Mouse (Mus musculus) hindbrain, embryonic 10.5 days (tissue): ENCODE results near the gene Htatip2. TPM values are rescaled to one million over a fixed set of nuclear protein-coding genes. Genes with fewer than 3 reads are reported as not detected.

Source experiments
- DNase-seq: peaks from one replicate; pipeline ENCODE4 v3.0.0-alpha.2; 2017; ENCODE audit warnings: low spot score
- H3K27ac ChIP-seq: fragments of 300-500 bp; sonication (generic); 2 replicates; pipeline ENCODE4 v1.5.1; 2016; ENCODE audit warnings: mild to moderate bottlenecking, moderate library complexity
- H3K27me3 ChIP-seq: fragments of 300-500 bp; sonication (generic); 2 replicates; pipeline ENCODE4 v1.6.1; 2016; ENCODE audit warnings: mild to moderate bottlenecking; ENCODE audit not compliant: poor library complexity, insufficient read depth, severe bottlenecking
- H3K36me3 ChIP-seq: fragments of 300-500 bp; sonication (generic); 2 replicates; pipeline ENCODE4 v1.6.1; 2016; ENCODE audit warnings: mild to moderate bottlenecking, moderate library complexity
- H3K4me1 ChIP-seq: fragments of 300-500 bp; sonication (generic); replicated peaks from 2 replicates; pipeline ENCODE4 v1.6.1; 2016; ENCODE audit warnings: mild to moderate bottlenecking
- H3K4me3 ChIP-seq: fragments of 300-500 bp; sonication (generic); 2 replicates; pipeline ENCODE4 v1.5.1; 2016; ENCODE audit warnings: mild to moderate bottlenecking, moderate library complexity
- H3K9me3 ChIP-seq: fragments of 300-500 bp; sonication (generic); 2 replicates; pipeline ENCODE4 v1.6.1; 2016; ENCODE audit warnings: mild to moderate bottlenecking, moderate library complexity
- WGBS: fragments of 180-500 bp; shearing (Covaris S2); methylation state at CpG from one replicate; pipeline ENCODE4 v1.1.7; 2016; 5-methylcytosine and 5-hydroxymethylcytosine counted together
- polyA plus RNA-seq: library from polyadenylated mRNA; unstranded; fragments of >200 nt; fragmentation: Nextera tagmentation; extraction: Ambion mirVana; gene quantifications from 2 replicates; pipeline ENCODE4 v1.2.1, GENCODE M21; 2016

The Htatip2 gene
- 3.6 and 4.3 TPM in 2 replicates for polyA plus RNA-seq

GRCm38 (mm10) chr7:49758934-49759571, at the start of gene Htatip2:
Gene Htatip2 (plus strand): TSS chr7:49759115.
- Histone ChIP-seq H3K27ac (peak within 1 kb of the TSS; percentile 83), H3K4me1 (peaks cover 15% of the 10 kb centered on the region), H3K27me3 (peaks cover 92% of the 10 kb centered on the region), H3K4me3 (peak within 1 kb of the TSS; percentile 62), H3K36me3 (no peaks in the 10 kb centered on the region), H3K9me3 (peaks cover 7% of the 10 kb centered on the region; the same call in 1 of the 2 replicates)
- peak; percentile 29 for DNase-seq
- whole genome bisulfite sequencing, result 1% methylated on average over 42 of the region's 42 CpGs

GRCm38 (mm10) chr7:49709381-49710021, 49.4 kb upstream of the Htatip2 start:
- Histone ChIP-seq H3K4me1 (peaks cover 26% of the 10 kb centered on the region), H3K27ac (peak overlapping the region; percentile 18; the same call in 1 of the 2 replicates), H3K9me3 (no peaks in the 10 kb centered on the region), H3K4me3 (no peak overlapping the region), H3K36me3 (no peaks in the 10 kb centered on the region), H3K27me3 (peaks cover 100% of the 10 kb centered on the region)
- no peak for DNase-seq
- 30% methylated on average over 9 of the region's 9 CpGs for WGBS

GRCm38 (mm10) chr7:49717942-49718733, 40.8 kb upstream of the Htatip2 start:
- no peak for DNase-seq
- H3K4me1 ChIP-seq, result no peaks in the 10 kb centered on the region
- no peaks in the 10 kb centered on the region for H3K36me3 ChIP-seq
- no peaks in the 10 kb centered on the region for H3K9me3 ChIP-seq
- WGBS, result 78% methylated on average over 15 of the region's 15 CpGs
- H3K27ac ChIP-seq, result no peak overlapping the region
- peaks cover 93% of the 10 kb centered on the region for H3K27me3 ChIP-seq
- no peak overlapping the region for H3K4me3 ChIP-seq

GRCm38 (mm10) chr7:49734342-49734741, 24.6 kb upstream of the Htatip2 start:
- Histone ChIP-seq H3K36me3 (no peaks in the 10 kb centered on the region), H3K27me3 (peaks cover 84% of the 10 kb centered on the region), H3K9me3 (no peaks in the 10 kb centered on the region), H3K27ac (no peak overlapping the region), H3K4me3 (no peak overlapping the region), H3K4me1 (peaks cover 5% of the 10 kb centered on the region)
- WGBS, result 60% methylated on average over 4 of the region's 4 CpGs
- no peak for DNase-seq

GRCm38 (mm10) chr7:49739448-49739847, 19.5 kb upstream of the Htatip2 start:
- peaks cover 86% of the 10 kb centered on the region for H3K27me3 ChIP-seq
- H3K4me3 ChIP-seq, result no peak overlapping the region
- WGBS, result 52% methylated on average over 8 of the region's 8 CpGs
- H3K36me3 ChIP-seq, result no peaks in the 10 kb centered on the region
- DNase-seq, result no peak
- no peaks in the 10 kb centered on the region for H3K9me3 ChIP-seq
- peaks cover 34% of the 10 kb centered on the region for H3K4me1 ChIP-seq
- peak overlapping the region; percentile 59; the same call in 1 of the 2 replicates for H3K27ac ChIP-seq

GRCm38 (mm10) chr7:49741474-49741873, 17.4 kb upstream of the Htatip2 start:
- no peak overlapping the region for H3K4me3 ChIP-seq
- H3K27me3 ChIP-seq, result peaks cover 90% of the 10 kb centered on the region
- peak overlapping the region; percentile 12; the same call in 1 of the 2 replicates for H3K27ac ChIP-seq
- no peaks in the 10 kb centered on the region for H3K9me3 ChIP-seq
- peaks cover 34% of the 10 kb centered on the region for H3K4me1 ChIP-seq
- WGBS, result 42% methylated on average over 5 of the region's 5 CpGs
- H3K36me3 ChIP-seq, result no peaks in the 10 kb centered on the region
- DNase-seq, result peak; percentile 15

GRCm38 (mm10) chr7:49741923-49742322, 17.0 kb upstream of the Htatip2 start:
- peaks cover 34% of the 10 kb centered on the region for H3K4me1 ChIP-seq
- no peak overlapping the region for H3K4me3 ChIP-seq
- WGBS, result 24% methylated on average over 10 of the region's 10 CpGs
- no peaks in the 10 kb centered on the region for H3K36me3 ChIP-seq
- peak; percentile 17 for DNase-seq
- H3K27ac ChIP-seq, result peak overlapping the region; percentile 12; the same call in 1 of the 2 replicates
- H3K27me3 ChIP-seq, result peaks cover 90% of the 10 kb centered on the region
- H3K9me3 ChIP-seq, result no peaks in the 10 kb centered on the region

GRCm38 (mm10) chr7:49751148-49751547, 7.8 kb upstream of the Htatip2 start:
- Histone ChIP-seq H3K4me3 (no peak overlapping the region), H3K27ac (no peak overlapping the region), H3K36me3 (no peaks in the 10 kb centered on the region), H3K4me1 (peaks cover 10% of the 10 kb centered on the region; the same call in 1 of the 2 replicates), H3K9me3 (no peaks in the 10 kb centered on the region), H3K27me3 (peaks cover 92% of the 10 kb centered on the region)
- 8% methylated on average over 4 of the region's 4 CpGs for WGBS
- DNase-seq, result peak; percentile 18

- Histone ChIP-seq H3K27me3 (peaks cover 91% of the 10 kb centered on the region), H3K4me3 (no peak overlapping the region), H3K9me3 (no peaks in the 10 kb centered on the region), H3K4me1 (peaks cover 10% of the 10 kb centered on the region; the same call in 1 of the 2 replicates), H3K27ac (no peak overlapping the region), H3K36me3 (no peaks in the 10 kb centered on the region)
- 29% methylated on average over 25 of the region's 25 CpGs for WGBS
- peak; percentile 50 for DNase-seq
Observed at GRCm38 (mm10) chr7:49752730-49753506, 6.0 kb upstream of the Htatip2 start.

- DNase-seq, result peak; percentile 61
- no peak overlapping the region for H3K4me3 ChIP-seq
- H3K9me3 ChIP-seq, result peaks cover 5% of the 10 kb centered on the region; the same call in 1 of the 2 replicates
- peaks cover 18% of the 10 kb centered on the region for H3K4me1 ChIP-seq
- no peaks in the 10 kb centered on the region for H3K36me3 ChIP-seq
- WGBS, result 8% methylated on average over 9 of the region's 9 CpGs
- H3K27ac ChIP-seq, result no peak overlapping the region
- H3K27me3 ChIP-seq, result peaks cover 97% of the 10 kb centered on the region
Observed at GRCm38 (mm10) chr7:49754767-49755166, 4.1 kb upstream of the Htatip2 start.

GRCm38 (mm10) chr7:49762605-49763004, 3.7 kb downstream of the Htatip2 start:
- Histone ChIP-seq H3K27me3 (peaks cover 92% of the 10 kb centered on the region), H3K4me1 (peaks cover 7% of the 10 kb centered on the region), H3K9me3 (peaks cover 7% of the 10 kb centered on the region; the same call in 1 of the 2 replicates), H3K4me3 (no peak overlapping the region), H3K36me3 (no peaks in the 10 kb centered on the region), H3K27ac (no peak overlapping the region)
- 79% methylated on average over 13 of the region's 13 CpGs for WGBS
- DNase-seq, result no peak
